Mouse (Mus musculus) cerebellum, adult 2 months (tissue): ENCODE measurements at regions not wholly inside any gene's neighbourhood (a gene's known extent, or its start where the extent isn't known, plus 50 kb on each side); places are given as distances from the start of the nearest gene placed in this dataset.

ENCODE experiments used
- CTCF ChIP-seq: fragments of 200-500 bp; IDR thresholded peaks from 2 replicates; pipeline ENCODE4 v1.5.1; 2011; ENCODE audit warnings: low read depth, mild to moderate bottlenecking, control low read depth, low read length, moderate library complexity, borderline replicate concordance; ENCODE audit not compliant: insufficient read depth
- POLR2A ChIP-seq: fragments of 200-500 bp; IDR thresholded peaks from 2 replicates; pipeline ENCODE4 v1.6.1; 2011; ENCODE audit warnings: low read length, control low read depth, borderline replicate concordance; ENCODE audit not compliant: insufficient read depth

- no peak for TF ChIP-seq CTCF
- no peak for TF ChIP-seq POLR2A
Measured at GRCm38 (mm10) chr4:47597586-47597985, 123.1 kb downstream of the Sec61b start.
